Mouse (Mus musculus) gastrocnemius, adult 8-10 months (tissue): ENCODE measurements around the gene Adcy5. TPM values are rescaled to one million over a fixed set of nuclear protein-coding genes. Genes with fewer than 3 reads are reported as not detected.

Source experiments
- DNase-seq, 2 experiments: peaks; one replicate each; pipeline ENCODE4 v3.0.0; 2022; ENCODE audit warnings: low spot score in 2 of 2
- total RNA-seq, 4 experiments: library from RNA; stranded (reverse); gene quantifications; 2 replicates each; pipeline ENCODE4 v1.2.4; 2022

Gene Adcy5
- total RNA-seq, 4 experiments from 2014 or later, result 1.2 to 2.9 (median 1.9) TPM

- DNase-seq, result peak in 1 of 2 experiments; percentile 21
Measured at GRCm38 (mm10) chr16:35156306-35156695, 1.6 kb downstream of the Adcy5 start.

GRCm38 (mm10) chr16:35156832-35157231 is 2.2 kb downstream of the Adcy5 start:
- DNase-seq, result no peak

- no peak for DNase-seq
Measured at GRCm38 (mm10) chr16:35159532-35159931, 4.9 kb downstream of the Adcy5 start.

DNA sequence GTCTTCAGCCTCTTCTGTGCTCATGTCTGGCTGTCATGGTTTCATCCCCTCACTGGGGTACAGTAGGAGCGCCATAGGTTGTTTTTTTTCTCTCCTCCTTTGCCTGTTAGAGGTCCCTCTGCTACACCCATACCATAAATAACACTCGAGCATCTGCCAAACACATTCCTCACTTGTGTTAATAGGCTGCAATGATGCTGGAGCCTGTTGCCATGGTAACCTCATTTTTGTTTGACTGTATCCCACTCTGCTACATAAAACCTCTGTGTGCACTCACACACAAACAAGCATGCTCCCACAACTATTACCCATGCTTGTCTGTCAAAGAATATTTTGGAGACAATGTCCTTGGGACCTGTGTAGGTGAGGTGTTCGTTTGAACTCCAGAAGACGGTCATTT is 5.3 kb downstream of the Adcy5 start:
- no peak for DNase-seq

- no peak for DNase-seq
Measured at GRCm38 (mm10) chr16:35164361-35165224, 9.9 kb downstream of the Adcy5 start.

DNA sequence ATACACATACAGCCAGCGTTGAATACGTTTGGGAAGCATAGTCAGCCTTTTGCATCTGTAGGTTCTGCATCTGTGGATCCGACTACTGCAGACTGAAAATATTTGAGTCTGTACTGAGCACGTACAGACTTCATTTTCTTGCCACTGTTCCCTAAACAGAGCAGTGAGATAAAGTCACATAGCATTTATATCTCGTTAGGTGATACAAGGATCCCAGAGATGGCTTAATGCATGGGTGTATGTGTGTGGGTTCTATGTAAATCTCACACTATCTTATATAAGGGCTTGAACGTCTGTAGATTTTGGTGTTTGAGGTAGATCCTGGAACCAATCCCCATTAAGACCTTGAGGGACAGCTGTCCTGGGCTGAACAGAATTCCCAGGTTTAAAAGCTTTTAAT is 10.7 kb downstream of the Adcy5 start:
- DNase-seq, result no peak

DNA sequence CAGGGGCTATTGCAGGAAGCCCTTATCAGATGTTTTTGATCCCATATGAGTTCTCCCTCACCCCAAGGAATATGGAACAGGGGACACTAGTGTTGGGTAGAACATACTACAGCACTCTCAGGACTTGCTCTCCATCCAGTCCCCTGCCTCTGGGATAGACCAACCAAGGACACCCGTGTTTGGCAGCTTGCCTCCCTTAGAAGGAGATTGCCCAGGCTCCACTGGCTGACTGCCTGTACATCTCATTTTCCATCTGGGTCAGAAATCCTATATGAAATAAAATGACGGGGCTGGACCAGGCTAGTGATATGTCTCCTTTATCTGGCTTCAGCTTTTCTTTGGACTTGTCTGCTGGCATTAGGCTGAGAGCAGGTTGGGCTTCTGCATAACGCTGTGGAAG is 11.1 kb downstream of the Adcy5 start:
- DNase-seq, result peak in 1 of 2 experiments; percentile 27

- peak; percentile 21 to 53 for DNase-seq
Measured at GRCm38 (mm10) chr16:35169431-35169830, 14.8 kb downstream of the Adcy5 start.

- DNase-seq, result no peak
Measured at GRCm38 (mm10) chr16:35172195-35172594, 17.5 kb downstream of the Adcy5 start.

- DNase-seq, result no peak
Measured at GRCm38 (mm10) chr16:35178516-35178915, 23.8 kb downstream of the Adcy5 start.

GRCm38 (mm10) chr16:35179082-35179481 is 24.4 kb downstream of the Adcy5 start:
- DNase-seq, result peak; percentile 40 to 47

DNA sequence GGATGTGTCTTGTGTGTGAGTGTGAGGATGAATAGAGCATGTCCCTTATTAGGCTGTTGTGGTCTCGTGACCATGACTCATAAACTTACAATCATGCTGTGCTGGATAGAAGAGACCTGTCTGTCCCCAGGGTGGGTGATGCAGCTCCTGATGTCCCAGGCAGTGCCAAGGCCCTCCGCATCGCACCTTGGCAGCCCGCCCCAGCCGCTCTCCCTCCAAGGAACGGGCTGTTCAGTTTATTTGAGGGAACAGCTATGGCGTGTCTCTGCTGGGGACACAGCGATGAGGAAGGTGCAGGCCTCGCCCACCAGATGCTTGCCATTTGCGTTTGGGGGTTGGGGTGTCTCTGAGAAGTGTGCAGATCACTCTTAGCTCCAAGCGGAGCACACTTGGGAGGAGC is 28.5 kb downstream of the Adcy5 start:
- DNase-seq, result peak; percentile 36 to 45

DNA sequence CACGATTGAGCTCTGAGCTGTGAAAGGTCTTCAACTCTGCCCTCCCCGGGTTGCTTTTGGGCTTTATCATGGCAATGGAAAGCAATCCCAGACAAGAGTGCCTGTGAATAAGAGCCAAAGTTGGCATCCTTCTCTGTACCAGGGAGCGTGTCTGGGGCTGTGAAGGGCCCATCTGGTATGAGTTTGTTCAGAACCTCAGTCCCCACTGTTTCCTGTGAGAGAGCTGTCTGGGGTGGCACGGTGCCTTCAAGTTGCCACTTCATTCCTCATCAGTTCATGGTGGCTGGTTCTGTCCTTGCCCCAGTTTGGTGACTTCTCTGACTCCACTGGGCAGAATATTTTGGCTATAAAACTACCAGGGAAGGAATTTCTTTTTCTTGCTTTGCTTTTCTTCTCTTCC is 33.4 kb downstream of the Adcy5 start:
- DNase-seq, result no peak

DNA sequence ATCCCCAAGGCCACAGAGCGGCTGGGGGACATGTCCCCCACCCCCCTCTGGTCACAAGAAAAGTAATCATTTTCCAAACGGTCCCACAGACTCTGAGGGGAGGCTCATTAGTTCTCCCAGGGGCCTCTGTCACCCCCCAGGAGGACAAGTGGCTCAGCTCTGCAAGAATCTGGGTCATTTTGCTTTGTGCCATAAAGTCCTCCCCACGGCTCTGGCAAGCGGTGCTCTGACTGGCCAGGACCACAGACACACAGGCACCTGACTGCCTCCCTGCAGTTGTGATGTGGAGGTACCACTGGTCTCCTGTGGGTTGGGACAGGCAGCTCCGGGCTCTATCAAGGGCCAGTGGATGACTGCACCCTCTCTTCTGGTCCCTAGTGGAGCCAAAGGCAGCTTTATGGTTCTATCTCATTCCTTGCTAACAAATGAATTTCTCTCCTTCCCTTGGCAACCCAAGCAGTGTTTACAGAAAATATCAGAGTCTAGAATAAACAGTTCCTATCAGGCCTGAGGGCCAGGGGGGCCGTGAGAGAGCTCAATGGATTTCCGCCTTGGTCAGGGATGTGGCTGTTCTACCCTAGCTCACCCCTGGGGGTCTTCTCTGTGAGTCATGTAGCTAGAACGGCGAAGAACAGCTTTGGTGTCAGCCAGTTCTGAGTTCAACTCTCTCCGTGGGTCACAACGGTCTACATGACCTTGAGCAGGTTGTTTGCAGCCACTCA is 34.9 kb downstream of the Adcy5 start:
- DNase-seq, result no peak

GRCm38 (mm10) chr16:35190777-35191176 is 36.1 kb downstream of the Adcy5 start:
- no peak for DNase-seq

GRCm38 (mm10) chr16:35191271-35191670 is 36.6 kb downstream of the Adcy5 start:
- DNase-seq, result no peak

GRCm38 (mm10) chr16:35192471-35192870 is 37.8 kb downstream of the Adcy5 start:
- no peak for DNase-seq

- no peak for DNase-seq
Measured at GRCm38 (mm10) chr16:35193357-35193756, 38.7 kb downstream of the Adcy5 start.

GRCm38 (mm10) chr16:35199721-35200431 is 45.2 kb downstream of the Adcy5 start:
- no peak for DNase-seq

DNA sequence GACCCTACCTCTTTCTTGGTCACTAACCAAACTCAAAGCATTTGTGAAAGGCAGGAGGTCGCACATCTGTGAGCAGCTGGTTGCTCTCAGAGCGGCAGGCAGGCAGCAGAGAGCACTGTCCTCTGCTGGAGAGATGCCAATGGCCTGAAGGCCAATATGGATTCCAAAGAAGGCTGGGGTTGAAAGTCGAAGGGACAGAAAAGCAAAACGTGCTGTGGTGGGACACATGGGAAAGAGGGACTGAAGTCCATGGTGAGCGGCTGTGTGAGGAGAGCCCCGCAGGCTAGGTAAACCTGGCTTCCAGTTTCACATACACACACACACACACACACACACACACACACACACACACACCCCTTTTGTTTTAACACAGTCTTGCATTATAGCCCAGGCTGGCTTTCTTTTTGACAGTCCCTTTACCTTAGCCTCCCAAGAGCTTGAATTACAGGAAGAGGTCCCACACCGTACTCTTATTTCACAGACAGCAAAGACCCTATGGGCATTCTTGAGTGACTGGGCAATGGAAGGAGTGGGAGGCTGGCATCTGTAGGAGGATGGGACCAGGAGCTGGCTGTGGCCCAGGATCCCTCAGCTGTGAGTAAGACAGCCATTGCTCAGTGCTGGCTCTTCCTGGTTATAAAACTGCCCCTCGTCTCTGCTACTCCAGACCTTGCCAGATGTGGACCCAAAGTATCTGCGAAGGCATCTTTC is 45.9 kb downstream of the Adcy5 start:
- DNase-seq, result no peak

GRCm38 (mm10) chr16:35201281-35201680 is 46.6 kb downstream of the Adcy5 start:
- no peak for DNase-seq
